Mouse (Mus musculus): Measurements from ENCODE around the gene Qrsl1.

GRCm38 (mm10) chr10:43923096-43923495, 21.6 kb upstream of the Qrsl1 start:
- TF ChIP-seq USF1 (IDR thresholded peaks at IDR 0.05; ENCODE audit: low read depth, low read length) (no peak), CTCF (conservative IDR thresholded peaks at IDR 0.05 in 1 of 2, IDR thresholded peaks at IDR 0.05 in 1 of 2; ENCODE audit: low read depth in 2 of 2, low read length in 2 of 2) (no peak), JUND (conservative IDR thresholded peaks at IDR 0.05; ENCODE audit: low read depth, low read length) (no peak), ZNF384 (IDR thresholded peaks at IDR 0.05; ENCODE audit: low read depth, low read length) (no peak), ETS1 (conservative IDR thresholded peaks at IDR 0.05; ENCODE audit: low read depth, low read length) (no peak), EP300 (IDR thresholded peaks at IDR 0.05; ENCODE audit: low read length) (no peak), POLR2A (IDR thresholded peaks at IDR 0.05; ENCODE audit: low read depth, low read length) (no peak)

All from CH12.LX (cell line).